Mouse (Mus musculus) kidney, embryonic 14.5 days (tissue): Measurements from ENCODE around the gene Pde8a. TPM values are rescaled to one million over a fixed set of nuclear protein-coding genes. Genes with fewer than 3 reads are reported as not detected.

Experiments
- ATAC-seq: fragments of 200-750 bp; cut with Nextera tagmentation; 2 replicates; pipeline ENCODE4 v1.8.0; 2017; ENCODE audit warnings: moderate number of reproducible peaks, mild to moderate bottlenecking, moderate TSS enrichment, moderate library complexity; ENCODE audit not compliant: low FRiP score, low TSS enrichment
- H3K27ac ChIP-seq: fragments of 300-500 bp; sonication (generic); 2 replicates; pipeline ENCODE4 v1.5.1; 2014; ENCODE audit warnings: low read depth, mild to moderate bottlenecking, low read length, moderate library complexity, mixed read lengths
- H3K27me3 ChIP-seq: fragments of 300-500 bp; sonication (generic); 2 replicates; pipeline ENCODE4 v1.6.1; 2014; ENCODE audit warnings: mild to moderate bottlenecking, low read length; ENCODE audit not compliant: control insufficient read depth, insufficient read depth
- H3K36me3 ChIP-seq: fragments of 300-500 bp; sonication (generic); 2 replicates; pipeline ENCODE4 v1.6.1; 2014; ENCODE audit warnings: low read length, mixed read lengths; ENCODE audit not compliant: control insufficient read depth, insufficient read depth
- H3K4me1 ChIP-seq: fragments of 300-500 bp; sonication (generic); 2 replicates; pipeline ENCODE4 v1.6.1; 2014; ENCODE audit warnings: low read length, mixed read lengths; ENCODE audit not compliant: control insufficient read depth, insufficient read depth
- H3K4me2 ChIP-seq: fragments of 300-500 bp; sonication (generic); replicated peaks from 2 replicates; pipeline ENCODE4 v1.6.1; 2014; ENCODE audit warnings: low read depth, mild to moderate bottlenecking, low read length
- H3K4me3 ChIP-seq: fragments of 300-500 bp; sonication (generic); 2 replicates; pipeline ENCODE4 v1.5.1; 2014; ENCODE audit warnings: mild to moderate bottlenecking, low read length
- H3K9ac ChIP-seq: fragments of 300-500 bp; sonication (generic); 2 replicates; pipeline ENCODE4 v1.6.1; 2014; ENCODE audit warnings: low read depth, mild to moderate bottlenecking, low read length, moderate library complexity
- H3K9me3 ChIP-seq: fragments of 300-500 bp; sonication (generic); 2 replicates; pipeline ENCODE4 v1.6.1; 2016; ENCODE audit warnings: low read length; ENCODE audit not compliant: control insufficient read depth
- WGBS: fragments of 180-500 bp; shearing (Covaris S2); extraction: QIAGEN DNeasy Blood & Tissue Kit; methylation state at CpG from one replicate; pipeline ENCODE4 v1.1.7; 2014; 5-methylcytosine and 5-hydroxymethylcytosine counted together
- polyA plus RNA-seq: library from polyadenylated mRNA; unstranded; fragments of >200 nt; fragmentation: Nextera tagmentation; extraction: Ambion mirVana; gene quantifications from 2 replicates; pipeline ENCODE4 v1.2.1, GENCODE M21; 2014

The Pde8a gene
- polyA plus RNA-seq, 1 experiment from 2014 or later = 7.6 TPM

- Histone ChIP-seq H3K9me3 (no peaks in the 10 kb centered on the region), H3K4me3 (no peak overlapping the region), H3K4me2 (no peak overlapping the region), H3K4me1 (no peaks in the 10 kb centered on the region), H3K9ac (no peak overlapping the region), H3K27me3 (no peaks in the 10 kb centered on the region), H3K27ac (peak overlapping the region; percentile 67; the same call in 1 of the 2 replicates), H3K36me3 (no peaks in the 10 kb centered on the region)
- WGBS = 65% methylated on average over 3 of the region's 3 CpGs
- 0 out of 2 replicates have a peak, but pooled peaks have one; percentile 46 for ATAC-seq
Measured at GRCm38 (mm10) chr7:81249854-81250279, 36.5 kb downstream of the Pde8a start.

- no peaks in the 10 kb centered on the region for H3K4me1 ChIP-seq
- H3K9ac ChIP-seq = no peak overlapping the region
- WGBS = 64% methylated on average over 6 of the region's 6 CpGs
- no peak overlapping the region for H3K4me2 ChIP-seq
- no peak overlapping the region for H3K4me3 ChIP-seq
- peak overlapping the region; percentile 14; the same call in 1 of the 2 replicates for H3K27ac ChIP-seq
- no peaks in the 10 kb centered on the region for H3K9me3 ChIP-seq
- H3K27me3 ChIP-seq = no peaks in the 10 kb centered on the region
- no peaks in the 10 kb centered on the region for H3K36me3 ChIP-seq
- no peak for ATAC-seq
Measured at GRCm38 (mm10) chr7:81250601-81251000, 37.2 kb downstream of the Pde8a start.

GRCm38 (mm10) chr7:81251521-81251920, 38.1 kb downstream of the Pde8a start:
- Histone ChIP-seq H3K9ac (no peak overlapping the region), H3K36me3 (no peaks in the 10 kb centered on the region), H3K4me3 (no peak overlapping the region), H3K4me1 (no peaks in the 10 kb centered on the region), H3K27ac (no peak overlapping the region), H3K9me3 (no peaks in the 10 kb centered on the region), H3K27me3 (no peaks in the 10 kb centered on the region), H3K4me2 (no peak overlapping the region)
- ATAC-seq = no peak
- 77% methylated on average over 2 of the region's 2 CpGs for WGBS

- Histone ChIP-seq H3K4me3 (no peak overlapping the region), H3K4me1 (no peaks in the 10 kb centered on the region), H3K9ac (no peak overlapping the region), H3K9me3 (no peaks in the 10 kb centered on the region), H3K36me3 (no peaks in the 10 kb centered on the region), H3K4me2 (no peak overlapping the region), H3K27ac (no peak overlapping the region), H3K27me3 (no peaks in the 10 kb centered on the region)
- no peak for ATAC-seq
- WGBS = 76% methylated on average over 11 of the region's 11 CpGs
Measured at GRCm38 (mm10) chr7:81253317-81253716, 39.9 kb downstream of the Pde8a start.

- Histone ChIP-seq H3K36me3 (no peaks in the 10 kb centered on the region), H3K27me3 (no peaks in the 10 kb centered on the region), H3K27ac (no peak overlapping the region), H3K4me1 (no peaks in the 10 kb centered on the region), H3K9ac (no peak overlapping the region), H3K9me3 (no peaks in the 10 kb centered on the region), H3K4me2 (no peak overlapping the region), H3K4me3 (no peak overlapping the region)
- no peak for ATAC-seq
Measured at GRCm38 (mm10) chr7:81254579-81254978, 41.2 kb downstream of the Pde8a start.

- no peaks in the 10 kb centered on the region for H3K4me1 ChIP-seq
- no peaks in the 10 kb centered on the region for H3K9me3 ChIP-seq
- H3K4me3 ChIP-seq = no peak overlapping the region
- ATAC-seq = no peak
- H3K4me2 ChIP-seq = no peak overlapping the region
- H3K9ac ChIP-seq = no peak overlapping the region
- no peaks in the 10 kb centered on the region for H3K36me3 ChIP-seq
- WGBS = 92% methylated on average over 3 of the region's 3 CpGs
- no peak overlapping the region for H3K27ac ChIP-seq
- H3K27me3 ChIP-seq = no peaks in the 10 kb centered on the region
Measured at GRCm38 (mm10) chr7:81255456-81255855, 42.1 kb downstream of the Pde8a start.

GRCm38 (mm10) chr7:81256773-81257172, 43.4 kb downstream of the Pde8a start:
- H3K27me3 ChIP-seq = no peaks in the 10 kb centered on the region
- WGBS = 83% methylated on average over 3 of the region's 3 CpGs
- no peaks in the 10 kb centered on the region for H3K4me1 ChIP-seq
- no peak overlapping the region for H3K9ac ChIP-seq
- no peak for ATAC-seq
- no peak overlapping the region for H3K4me2 ChIP-seq
- H3K4me3 ChIP-seq = no peak overlapping the region
- H3K36me3 ChIP-seq = no peaks in the 10 kb centered on the region
- no peaks in the 10 kb centered on the region for H3K9me3 ChIP-seq
- no peak overlapping the region for H3K27ac ChIP-seq

GRCm38 (mm10) chr7:81261548-81261947, 48.2 kb downstream of the Pde8a start:
- WGBS = 79% methylated on average over 7 of the region's 7 CpGs
- Histone ChIP-seq H3K27ac (no peak overlapping the region), H3K9me3 (no peaks in the 10 kb centered on the region), H3K4me2 (no peak overlapping the region), H3K4me1 (no peaks in the 10 kb centered on the region), H3K9ac (no peak overlapping the region), H3K27me3 (no peaks in the 10 kb centered on the region), H3K36me3 (no peaks in the 10 kb centered on the region), H3K4me3 (no peak overlapping the region)
- ATAC-seq = no peak

GRCm38 (mm10) chr7:81272908-81273307, 59.5 kb downstream of the Pde8a start:
- no peak for ATAC-seq
- H3K4me3 ChIP-seq = no peak overlapping the region
- H3K4me1 ChIP-seq = no peaks in the 10 kb centered on the region
- H3K27me3 ChIP-seq = no peaks in the 10 kb centered on the region
- H3K9ac ChIP-seq = no peak overlapping the region
- H3K36me3 ChIP-seq = no peaks in the 10 kb centered on the region
- H3K9me3 ChIP-seq = no peaks in the 10 kb centered on the region
- no peak overlapping the region for H3K27ac ChIP-seq
- 64% methylated on average over 3 of the region's 3 CpGs for WGBS
- no peak overlapping the region for H3K4me2 ChIP-seq
